Mouse (Mus musculus) layer of hippocampus, adult 8-10 months (tissue): Measurements from ENCODE around the gene Zfp433. TPM values are rescaled to one million over a fixed set of nuclear protein-coding genes. Genes with fewer than 3 reads are reported as not detected.
"Not testable (repeated sequence)": the region's sequence is repeated elsewhere in the genome, so short reads cannot be mapped to it uniquely, and the experiment has no call there.

Experiments used
- DNase-seq, 2 experiments: peaks; one replicate each; pipeline ENCODE4 v3.0.0; 2022; ENCODE audit warnings: low spot score in 2 of 2
- total RNA-seq, 4 experiments: library from RNA; stranded (reverse); gene quantifications; 2 replicates each; pipeline ENCODE4 v1.2.4; 2022

Zfp433 gene
- 10 to 100 TPM; 10.8 to 15.3 (median 12.2) TPM for total RNA-seq

- not testable (repeated sequence) for DNase-seq
Measured at GRCm38 (mm10) chr10:81704531-81705301, at the start of gene Zfp433. Gene Zfp433, plus strand, starts transcription at chr10:81704825.

GRCm38 (mm10) chr10:81655178-81655577, 49.4 kb upstream of the Zfp433 start:
- DNase-seq = no peak

GRCm38 (mm10) chr10:81656174-81656573, 48.5 kb upstream of the Zfp433 start:
- no peak for DNase-seq

GRCm38 (mm10) chr10:81687114-81687513, 17.5 kb upstream of the Zfp433 start:
- not testable (repeated sequence) for DNase-seq

DNA sequence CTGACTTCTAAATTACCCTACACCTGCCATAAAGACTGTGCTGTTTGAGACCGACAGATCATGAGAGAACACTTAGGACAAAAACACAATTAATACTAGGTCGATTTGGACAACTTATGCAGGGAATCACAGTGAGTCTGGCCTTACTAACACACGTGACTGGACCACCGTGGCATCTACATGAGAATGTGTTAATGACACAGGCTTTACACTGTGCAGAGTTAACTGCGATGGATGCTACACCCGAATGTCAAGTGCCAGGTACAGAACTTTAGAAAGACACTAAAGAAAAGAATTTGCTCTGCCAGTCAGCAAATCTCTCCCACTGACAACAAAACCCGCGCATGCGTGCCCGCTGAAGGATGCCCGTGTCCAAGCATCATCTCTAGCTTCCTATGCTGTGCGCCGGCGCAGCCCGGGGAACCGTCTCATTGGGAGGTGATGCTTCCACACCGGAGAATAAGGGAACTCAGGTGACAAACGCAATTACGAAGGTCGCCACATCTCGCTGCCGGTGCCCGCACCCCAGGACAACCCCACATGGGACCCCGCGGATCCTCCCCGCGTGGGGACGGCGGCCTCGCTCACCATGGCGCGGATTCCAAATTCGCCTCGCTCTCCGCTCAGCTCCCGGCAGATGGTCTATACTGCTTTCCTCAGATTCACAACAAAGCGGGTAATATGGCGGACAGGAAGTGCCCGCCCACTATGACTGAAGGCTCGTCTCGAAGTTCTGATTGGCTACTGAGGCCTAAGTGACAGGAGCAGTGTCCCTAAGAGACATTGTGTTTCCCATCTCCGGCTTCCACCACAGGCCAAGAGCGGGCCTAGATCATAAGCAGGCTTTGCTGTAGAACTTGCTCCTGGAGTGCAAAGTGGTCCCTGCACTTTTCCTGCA, 66.1 kb downstream of the Zfp433 start, which contains the start of gene Gm3055:
Gene Gm3055, minus strand, starts transcription at position 656 of the 898 bp plus-strand sequence.
- not testable (repeated sequence) for DNase-seq

DNA sequence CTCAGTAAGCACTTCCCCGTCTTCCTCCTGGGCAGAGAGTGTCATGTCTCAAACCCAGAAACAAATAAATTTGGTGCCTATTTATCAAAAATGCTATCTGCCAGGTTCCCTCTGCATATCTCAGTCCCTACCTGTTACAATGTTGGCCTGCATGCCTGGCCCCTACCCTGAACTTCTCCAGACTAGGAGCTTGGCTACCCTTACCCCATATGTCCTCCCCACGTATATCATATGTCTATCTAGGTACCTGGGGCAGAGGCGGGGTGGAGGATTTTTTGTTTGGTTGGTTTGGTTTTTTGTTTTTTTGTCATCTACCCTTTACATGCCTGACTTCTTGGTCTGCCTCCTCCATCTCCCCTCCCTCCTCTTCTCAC, 66.8 kb downstream of the Zfp433 start:
- DNase-seq = not testable (repeated sequence)

Other genes starting within 250 kb of the Zfp433 start
- 10 to 100 TPM; 52.8 to 61.6 (median 58.7) TPM for gene Nfic, start 249.2 kb upstream of the Zfp433 start, total RNA-seq
- 100 to 1,000 TPM; 230 to 284 (median 256) TPM for gene Celf5, start 222.1 kb upstream of the Zfp433 start, total RNA-seq
- 10 to 100 TPM; 74.1 to 88.0 (median 82.8) TPM for gene Ncln, start 208.4 kb upstream of the Zfp433 start, total RNA-seq
- gene S1pr4, start 204.7 kb upstream of the Zfp433 start, total RNA-seq = under 1 TPM; 0.51 to 0.80 (median 0.58) TPM
- 1 to 10 TPM; 2.5 to 9.7 (median 5.7) TPM for gene Gna15, start 180.6 kb upstream of the Zfp433 start, total RNA-seq
- gene Gna11, start 159.6 kb upstream of the Zfp433 start, total RNA-seq = 100 to 1,000 TPM; 106 to 120 (median 114) TPM
- 100 to 1,000 TPM; 659 to 695 (median 670) TPM for gene Aes, start 145.3 kb upstream of the Zfp433 start, total RNA-seq
- gene Tle2, start 130.3 kb upstream of the Zfp433 start, total RNA-seq = 10 to 100 TPM; 34.5 to 59.9 (median 38.5) TPM
- gene Tle6, start 103.8 kb upstream of the Zfp433 start, total RNA-seq = 1 to 10 TPM; 5.0 to 7.3 (median 5.9) TPM
- 1 to 10 TPM; 3.3 to 3.9 (median 3.7) TPM for gene BC025920, start 98.6 kb upstream of the Zfp433 start, total RNA-seq
- gene Sirt6, start 77.0 kb upstream of the Zfp433 start, total RNA-seq = 10 to 100 TPM; 27.0 to 34.2 (median 29.5) TPM
- gene Ankrd24, start 76.3 kb upstream of the Zfp433 start, total RNA-seq = 10 to 100 TPM; 33.6 to 46.4 (median 40.3) TPM
- 1 to 10 TPM; 4.4 to 6.1 (median 4.7) TPM for gene Gm10778, start 55.8 kb upstream of the Zfp433 start, total RNA-seq
- 10 to 100 TPM in 3 of 4 experiments, 1 to 10 TPM in 1; 5.4 to 15.0 (median 10.1) TPM for gene Gm3055, start 66.3 kb downstream of the Zfp433 start, total RNA-seq
- 1 to 10 TPM; 1.7 to 2.9 (median 2.2) TPM for gene Gm4767, start 107.4 kb downstream of the Zfp433 start, total RNA-seq
- gene Gm32687, start 159.1 kb downstream of the Zfp433 start, total RNA-seq = 1 to 10 TPM; 2.0 to 4.2 (median 3.4) TPM
- gene Zfp781, start 225.7 kb downstream of the Zfp433 start, total RNA-seq = 1 to 10 TPM; 3.5 to 5.2 (median 4.0) TPM